Mouse (Mus musculus): ENCODE measurements around the gene Dusp1. TPM values are rescaled to one million over a fixed set of nuclear protein-coding genes. Genes with fewer than 3 reads are reported as not detected.

The Dusp1 gene
- total RNA-seq (2015) = 265 and 280 TPM in 2 replicates
- total RNA-seq (2017) = 58.9 and 72.1 TPM in 2 replicates

- ATAC-seq (ENCODE audit: poor library complexity, severe bottlenecking) = no peak
Observed at GRCm38 (mm10) chr17:26561651-26562181, at the start of gene Dusp1. Dusp1 (minus strand) TSS chr17:26562128.

- no peak for ATAC-seq (ENCODE audit: poor library complexity, severe bottlenecking)
Observed at GRCm38 (mm10) chr17:26611328-26611727, 49.4 kb upstream of the Dusp1 start.

- no peak for ATAC-seq (ENCODE audit: poor library complexity, severe bottlenecking)
Observed at GRCm38 (mm10) chr17:26609820-26610219, 47.9 kb upstream of the Dusp1 start.

DNA sequence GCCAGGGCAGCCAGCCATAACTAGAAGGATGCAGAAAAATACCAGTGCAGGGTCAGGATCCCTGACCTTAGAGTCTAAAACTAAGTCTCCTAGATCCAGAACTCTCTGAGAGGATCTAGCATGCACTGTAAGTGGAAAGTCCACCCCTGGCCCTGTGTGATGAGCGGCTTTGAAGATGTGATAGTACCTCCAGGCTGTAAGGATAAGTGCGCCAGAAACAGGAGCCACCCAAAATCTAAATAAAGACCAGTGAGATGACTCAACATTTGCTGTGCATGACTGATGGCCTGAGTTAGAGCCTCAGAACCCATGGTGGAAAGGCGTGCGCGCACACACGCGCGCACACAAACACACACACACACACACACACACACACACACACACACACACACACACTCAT, 46.9 kb upstream of the Dusp1 start:
- ATAC-seq (ENCODE audit: poor library complexity, severe bottlenecking) = no peak

- no peak for ATAC-seq (ENCODE audit: poor library complexity, severe bottlenecking)
Observed at GRCm38 (mm10) chr17:26608348-26608747, 46.4 kb upstream of the Dusp1 start.

- no peak for ATAC-seq (ENCODE audit: poor library complexity, severe bottlenecking)
Observed at GRCm38 (mm10) chr17:26606516-26606915, 44.6 kb upstream of the Dusp1 start.

DNA sequence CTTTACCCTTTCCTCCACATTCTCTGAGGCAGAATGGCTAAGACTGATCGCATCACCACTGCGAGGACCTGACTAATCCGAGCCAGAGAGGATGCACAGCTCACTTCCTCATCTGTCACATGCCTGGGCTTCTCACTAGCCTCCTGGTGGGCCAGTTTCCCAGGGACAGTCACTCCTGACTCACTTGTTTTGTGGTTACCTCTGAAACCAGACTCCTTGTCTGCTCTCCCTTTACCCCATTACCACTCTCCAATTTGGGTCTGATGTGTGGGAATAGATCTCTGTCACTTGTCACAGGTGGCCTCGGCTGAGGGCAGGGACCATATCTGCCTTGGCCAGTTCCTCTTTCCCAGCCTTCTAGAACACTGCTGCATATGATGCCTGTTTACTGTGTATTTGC, 43.7 kb upstream of the Dusp1 start:
- ATAC-seq (ENCODE audit: poor library complexity, severe bottlenecking) = peak; percentile 83

- no peak for ATAC-seq (ENCODE audit: poor library complexity, severe bottlenecking)
Observed at GRCm38 (mm10) chr17:26603311-26603710, 41.4 kb upstream of the Dusp1 start.

DNA sequence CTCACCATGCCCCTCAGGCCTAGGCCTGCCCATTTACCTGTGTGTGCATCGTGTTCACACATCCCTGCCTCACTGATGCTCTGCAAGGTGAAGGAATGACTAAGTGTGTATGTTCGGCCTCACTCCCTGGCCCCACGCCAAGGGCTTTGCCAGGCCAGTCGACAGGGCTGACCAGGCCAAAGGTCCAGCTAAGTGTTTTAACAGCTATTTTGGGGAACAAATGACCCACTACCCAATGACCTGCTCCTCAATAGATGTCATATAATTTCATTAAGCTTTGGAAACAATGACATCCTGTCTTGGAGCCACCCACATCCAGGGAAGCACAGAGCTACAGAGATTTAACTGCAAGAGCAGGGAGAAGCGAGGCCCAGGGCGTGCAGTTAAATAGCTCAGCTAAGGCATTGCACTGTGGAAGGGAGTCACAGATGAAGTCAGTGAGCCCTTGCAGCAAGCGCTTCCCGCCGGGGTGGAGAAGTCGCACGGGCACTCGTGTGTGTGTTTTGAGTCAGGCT, 40.5 kb upstream of the Dusp1 start:
- no peak for ATAC-seq (ENCODE audit: poor library complexity, severe bottlenecking)

DNA sequence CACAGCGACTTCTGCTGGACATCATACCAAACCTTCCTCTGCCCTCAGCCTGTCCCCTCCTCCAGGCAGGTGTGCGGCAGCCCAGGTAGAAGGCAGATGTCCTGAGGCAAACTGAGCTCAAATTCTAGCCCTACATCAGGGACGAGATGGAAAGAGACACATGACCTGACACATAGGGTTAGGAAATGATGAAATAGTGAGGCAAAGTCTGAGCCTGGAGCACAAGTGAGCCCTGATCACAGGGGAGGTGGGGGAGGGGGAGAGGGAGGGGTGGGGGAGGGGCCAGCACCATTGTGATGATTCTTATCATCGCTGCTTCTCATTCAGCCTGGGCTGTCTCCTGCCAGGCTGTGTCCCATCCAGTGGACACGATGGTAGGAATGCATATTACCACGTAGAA, 40.0 kb upstream of the Dusp1 start:
- ATAC-seq (ENCODE audit: poor library complexity, severe bottlenecking) = no peak

- no peak for ATAC-seq (ENCODE audit: poor library complexity, severe bottlenecking)
Observed at GRCm38 (mm10) chr17:26601514-26601913, 39.6 kb upstream of the Dusp1 start.

DNA sequence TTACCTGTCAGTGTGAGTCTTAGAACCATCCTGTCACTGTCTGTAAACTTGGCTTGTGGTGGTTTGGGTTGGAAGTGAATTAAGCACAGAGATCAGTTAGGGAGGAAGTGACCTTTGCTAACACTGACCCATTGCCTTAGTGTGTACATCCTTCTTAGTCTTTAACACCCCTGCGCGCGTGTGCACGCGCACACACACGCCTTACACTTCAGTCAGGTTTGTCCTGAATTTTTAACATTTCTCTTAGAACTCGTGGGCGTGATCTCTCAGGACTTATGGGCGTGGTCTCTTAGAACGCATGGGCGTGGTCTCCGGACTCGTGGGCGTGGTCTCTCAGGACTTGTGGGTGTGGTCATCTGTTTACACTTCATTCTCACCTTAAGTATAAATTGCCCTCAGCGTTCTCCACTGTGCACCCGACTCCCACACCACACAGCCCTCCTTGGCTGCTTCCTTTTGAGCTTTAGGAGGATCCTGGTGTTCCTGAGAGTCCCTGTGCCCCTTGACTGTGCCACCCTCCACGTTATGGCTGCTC, 39.1 kb upstream of the Dusp1 start:
- no peak for ATAC-seq (ENCODE audit: poor library complexity, severe bottlenecking)

DNA sequence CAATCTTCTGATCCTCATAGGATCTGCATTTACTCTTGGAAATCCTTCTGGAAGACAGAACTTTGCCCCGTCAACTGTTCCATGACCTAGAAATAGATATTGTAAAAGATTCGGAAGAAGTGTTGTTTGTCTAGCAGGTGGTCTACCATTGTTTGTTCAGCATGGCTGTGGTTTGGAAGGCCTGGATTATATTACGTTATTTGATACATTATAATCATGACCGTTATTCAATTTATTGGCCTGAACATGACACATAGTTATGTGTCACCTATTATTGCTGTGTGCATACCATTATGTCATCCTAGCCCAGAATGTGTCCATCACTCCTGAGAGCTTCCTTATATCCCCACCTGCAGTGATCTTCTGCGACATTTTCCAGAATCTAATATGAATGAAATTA, 36.9 kb upstream of the Dusp1 start:
- ATAC-seq (ENCODE audit: poor library complexity, severe bottlenecking) = no peak

GRCm38 (mm10) chr17:26596856-26597481, 35.0 kb upstream of the Dusp1 start:
- no peak for ATAC-seq (ENCODE audit: poor library complexity, severe bottlenecking)

DNA sequence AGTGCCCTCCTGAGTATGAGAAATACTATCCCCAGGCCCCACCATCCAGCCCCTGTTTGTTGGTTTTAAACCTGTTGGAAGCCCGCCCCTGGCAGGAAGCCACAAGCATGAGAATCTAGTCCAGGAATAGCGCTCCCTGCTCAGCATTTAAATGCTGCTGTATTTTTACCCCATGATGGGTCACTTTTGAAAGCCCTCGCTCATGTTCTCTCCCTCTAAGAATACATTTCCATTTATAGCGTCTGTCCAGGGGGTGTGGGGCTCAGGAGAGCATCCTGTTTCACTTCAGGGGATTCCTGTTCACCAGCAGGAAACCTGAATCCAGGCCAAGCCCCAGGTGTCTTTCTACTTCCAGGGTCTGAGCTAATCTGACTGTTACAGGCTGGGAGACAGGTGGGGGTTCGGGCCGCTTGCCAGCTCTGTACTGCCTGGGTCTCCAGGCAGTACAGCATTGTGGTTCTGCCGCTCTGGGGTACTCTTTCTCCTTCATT, 34.3 kb upstream of the Dusp1 start:
- no peak for ATAC-seq (ENCODE audit: poor library complexity, severe bottlenecking)

DNA sequence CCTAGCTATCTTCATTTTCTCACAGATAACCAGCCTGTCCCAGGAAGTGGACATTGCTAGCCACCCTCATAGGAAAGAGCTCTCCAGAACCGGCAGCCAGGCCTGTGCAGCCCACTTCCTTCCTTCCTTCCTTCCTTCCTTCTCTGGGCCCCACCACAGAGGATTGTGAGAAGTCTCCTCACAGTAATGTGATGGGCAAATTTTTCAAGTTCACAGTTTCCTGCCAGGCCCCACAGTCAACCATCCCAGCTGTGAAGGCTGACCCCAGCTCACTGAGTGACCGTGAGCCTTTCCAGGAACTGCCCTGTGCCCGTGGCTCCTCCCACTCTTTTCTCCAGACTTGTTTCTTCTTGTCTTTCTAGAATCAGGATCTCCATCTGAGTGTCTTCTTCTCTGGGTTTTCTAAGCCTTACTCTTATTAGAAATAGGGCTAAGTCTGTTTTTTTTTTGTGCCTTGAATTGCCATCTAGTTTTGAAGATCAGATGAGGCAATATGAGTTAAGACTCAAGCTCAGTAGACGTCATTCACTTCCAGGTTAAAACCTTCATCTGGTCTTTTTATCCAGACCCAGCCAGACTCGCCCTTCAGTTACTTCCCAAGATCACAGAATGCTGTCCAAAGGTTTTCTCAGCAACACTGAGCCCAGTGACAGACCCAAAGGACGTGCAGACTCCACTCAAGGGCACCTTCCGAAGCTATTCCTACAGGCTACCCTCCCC, 33.7 kb upstream of the Dusp1 start:
- ATAC-seq (ENCODE audit: poor library complexity, severe bottlenecking) = peak; percentile 63

DNA sequence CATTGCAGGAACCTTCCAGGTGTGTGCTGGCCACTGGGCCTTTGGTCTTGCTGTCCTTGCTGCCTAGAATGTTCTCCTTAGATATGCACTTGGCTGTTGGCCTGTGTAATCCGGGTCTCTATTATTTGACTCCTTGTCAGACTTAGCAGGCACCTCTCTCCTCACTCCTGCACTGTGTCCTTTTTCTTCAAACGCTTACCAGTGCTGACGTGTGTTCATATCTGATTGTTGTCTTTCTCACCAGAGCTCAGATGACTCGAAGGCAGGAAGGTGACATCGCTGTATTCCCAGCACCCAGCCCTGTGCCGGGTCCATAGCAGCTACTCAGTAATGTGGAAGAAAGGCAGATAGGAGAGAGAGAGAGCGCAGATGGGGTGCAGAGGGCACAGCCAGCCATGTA, 33.0 kb upstream of the Dusp1 start:
- 0 out of 2 replicates have a peak, but pooled peaks have one; percentile 5 for ATAC-seq (ENCODE audit: poor library complexity, severe bottlenecking)

DNA sequence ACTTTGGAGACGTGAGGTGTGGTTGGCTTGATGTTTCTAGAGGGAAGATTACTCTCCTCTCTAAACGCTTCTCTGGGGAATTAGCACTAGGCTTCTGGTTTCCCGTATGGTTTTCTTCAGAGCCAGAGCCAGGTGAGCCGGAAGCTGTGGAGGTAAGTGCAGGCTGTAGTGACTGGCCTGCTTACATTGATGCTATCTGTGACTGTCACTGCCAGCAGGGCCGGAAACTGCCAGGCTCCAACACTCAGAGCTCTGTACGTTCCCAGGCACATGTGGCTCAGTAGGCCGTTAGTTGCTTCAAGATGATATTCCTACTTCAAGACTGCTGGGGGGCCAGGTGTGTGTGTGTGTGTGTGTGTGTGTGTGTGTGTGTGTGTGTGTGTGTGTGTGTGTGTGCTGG, 32.2 kb upstream of the Dusp1 start:
- ATAC-seq (ENCODE audit: poor library complexity, severe bottlenecking) = no peak

- no peak for ATAC-seq (ENCODE audit: poor library complexity, severe bottlenecking)
Observed at GRCm38 (mm10) chr17:26593199-26593598, 31.3 kb upstream of the Dusp1 start.

GRCm38 (mm10) chr17:26592510-26592909, 30.6 kb upstream of the Dusp1 start:
- ATAC-seq (ENCODE audit: poor library complexity, severe bottlenecking) = no peak

GRCm38 (mm10) chr17:26587961-26588487, 26.1 kb upstream of the Dusp1 start:
- no peak for ATAC-seq (ENCODE audit: poor library complexity, severe bottlenecking)

All from megakaryocyte, adult 5-6 weeks (primary cell).